Mouse (Mus musculus) liver, embryonic 16.5 days (tissue): ENCODE measurements around the gene Efcab8. TPM values are rescaled to one million over a fixed set of nuclear protein-coding genes. Genes with fewer than 3 reads are reported as not detected.

Source experiments
- ATAC-seq: fragments of 200-750 bp; cut with Nextera tagmentation; 2 replicates; pipeline ENCODE4 v1.8.0; 2017; ENCODE audit warnings: low read depth, mild to moderate bottlenecking, moderate number of reproducible peaks, moderate library complexity
- H3K27ac ChIP-seq: fragments of 300-500 bp; sonication (generic); 2 replicates; pipeline ENCODE4 v1.5.1; 2014; ENCODE audit warnings: mild to moderate bottlenecking, low read length
- H3K27me3 ChIP-seq: fragments of 300-500 bp; sonication (generic); 2 replicates; pipeline ENCODE4 v1.6.1; 2014; ENCODE audit warnings: low read depth, low read length, mixed read lengths; ENCODE audit not compliant: control insufficient read depth, insufficient read depth
- H3K36me3 ChIP-seq: fragments of 300-500 bp; sonication (generic); 2 replicates; pipeline ENCODE4 v1.6.1; 2014; ENCODE audit warnings: mild to moderate bottlenecking; ENCODE audit not compliant: control insufficient read depth, insufficient read depth
- H3K4me1 ChIP-seq: fragments of 300-500 bp; sonication (generic); 2 replicates; pipeline ENCODE4 v1.6.1; 2014; ENCODE audit warnings: low read depth, low read length, mixed read lengths; ENCODE audit not compliant: control insufficient read depth
- H3K4me2 ChIP-seq: fragments of 300-500 bp; sonication (generic); 2 replicates; pipeline ENCODE4 v1.6.1; 2014; ENCODE audit warnings: low read depth, low read length, mixed read lengths
- H3K4me3 ChIP-seq: fragments of 300-500 bp; sonication (generic); 2 replicates; pipeline ENCODE4 v1.5.1; 2014; ENCODE audit warnings: low read depth, mild to moderate bottlenecking, low read length
- H3K9ac ChIP-seq: fragments of 300-500 bp; sonication (generic); 2 replicates; pipeline ENCODE4 v1.6.1; 2014; ENCODE audit warnings: low read depth, low read length
- H3K9me3 ChIP-seq: fragments of 300-500 bp; sonication (generic); replicated peaks from 2 replicates; pipeline ENCODE4 v1.6.1; 2016; ENCODE audit warnings: low read length; ENCODE audit not compliant: control insufficient read depth
- WGBS: fragments of 180-500 bp; shearing (Covaris S2); extraction: QIAGEN DNeasy Blood & Tissue Kit; methylation state at CpG from one replicate; pipeline ENCODE4 v1.1.7; 2014; ENCODE audit not compliant: insufficient replicate concordance; 5-methylcytosine and 5-hydroxymethylcytosine counted together
- polyA plus RNA-seq: library from polyadenylated mRNA; unstranded; fragments of >200 nt; fragmentation: Nextera tagmentation; extraction: Ambion mirVana; gene quantifications from 2 replicates; pipeline ENCODE4 v1.2.1, GENCODE M21; 2015

Gene Efcab8
- polyA plus RNA-seq: not detected in 2 replicates

GRCm38 (mm10) chr2:153779394-153779981, at the start of gene Efcab8:
Gene Efcab8 (plus strand): TSS chr2:153779931.
- Histone ChIP-seq H3K4me1 (peaks cover 12% of the 10 kb centered on the region), H3K27ac (peak within 1 kb of the TSS; percentile 21; the same call in 1 of the 2 replicates), H3K4me3 (peak within 1 kb of the TSS; percentile 54), H3K36me3 (no peaks in the 10 kb centered on the region), H3K4me2 (peak within 1 kb of the TSS; percentile 82), H3K9me3 (no peaks in the 10 kb centered on the region), H3K27me3 (no peaks in the 10 kb centered on the region), H3K9ac (peak within 1 kb of the TSS; percentile 34)
- WGBS: 18% methylated on average over 12 of the region's 12 CpGs
- peak; percentile 59 for ATAC-seq

- no peak overlapping the region for H3K4me3 ChIP-seq
- 38% methylated on average over 4 of the region's 4 CpGs for WGBS
Measured at GRCm38 (mm10) chr2:153734033-153734432, 45.7 kb upstream of the Efcab8 start.

GRCm38 (mm10) chr2:153740500-153741436, 39.0 kb upstream of the Efcab8 start, which contains the start of gene Mapre1:
Gene Mapre1 (plus strand): TSS chr2:153741274.
- Histone ChIP-seq H3K36me3 (no peaks in the 10 kb centered on the region), H3K9me3 (no peaks in the 10 kb centered on the region), H3K27ac (peak within 1 kb of the TSS; percentile 92), H3K4me3 (peak within 1 kb of the TSS; percentile 91), H3K4me1 (peaks cover 25% of the 10 kb centered on the region), H3K27me3 (no peaks in the 10 kb centered on the region), H3K9ac (peak within 1 kb of the TSS; percentile 97), H3K4me2 (peak within 1 kb of the TSS; percentile 82)
- peak; percentile 97 for ATAC-seq
- WGBS: 9% methylated on average over 57 of the region's 58 CpGs

More at GRCm38 (mm10) chr2:153734033-153734432, 45.7 kb upstream of the Efcab8 start:
- H3K36me3 ChIP-seq: no peaks in the 10 kb centered on the region
- H3K9me3 ChIP-seq: no peaks in the 10 kb centered on the region
- ATAC-seq: no peak
- H3K27ac ChIP-seq: no peak overlapping the region
- no peak overlapping the region for H3K4me2 ChIP-seq
- H3K9ac ChIP-seq: no peak overlapping the region
- H3K27me3 ChIP-seq: no peaks in the 10 kb centered on the region
- H3K4me1 ChIP-seq: no peaks in the 10 kb centered on the region

GRCm38 (mm10) chr2:153741437-153742065, 38.2 kb upstream of the Efcab8 start:
- H3K36me3 ChIP-seq: no peaks in the 10 kb centered on the region; the same call in 1 of the 2 replicates
- peak overlapping the region; percentile 92 for H3K27ac ChIP-seq
- ATAC-seq: peak; percentile 72
- H3K4me3 ChIP-seq: peak overlapping the region; percentile 91
- H3K27me3 ChIP-seq: no peaks in the 10 kb centered on the region
- H3K9ac ChIP-seq: peak overlapping the region; percentile 97
- peaks cover 25% of the 10 kb centered on the region for H3K4me1 ChIP-seq
- no peaks in the 10 kb centered on the region for H3K9me3 ChIP-seq
- WGBS: under 1% methylated on average over 41 of the region's 56 CpGs
- peak overlapping the region; percentile 81 for H3K4me2 ChIP-seq

GRCm38 (mm10) chr2:153747994-153748393, 31.7 kb upstream of the Efcab8 start:
- ATAC-seq: no peak
- H3K27me3 ChIP-seq: no peaks in the 10 kb centered on the region
- no peak overlapping the region for H3K9ac ChIP-seq
- no peak overlapping the region for H3K4me2 ChIP-seq
- peaks cover 8% of the 10 kb centered on the region for H3K4me1 ChIP-seq
- H3K27ac ChIP-seq: no peak overlapping the region
- peaks cover 6% of the 10 kb centered on the region for H3K36me3 ChIP-seq
- H3K9me3 ChIP-seq: no peaks in the 10 kb centered on the region
- H3K4me3 ChIP-seq: no peak overlapping the region

- no peak for ATAC-seq
- H3K4me2 ChIP-seq: no peak overlapping the region
- H3K4me3 ChIP-seq: no peak overlapping the region
- 73% methylated on average over 2 of the region's 2 CpGs for WGBS
- H3K9me3 ChIP-seq: no peaks in the 10 kb centered on the region
- H3K27ac ChIP-seq: 0 out of 2 replicates have a peak overlapping the region, but pooled peaks have one; percentile 13
- H3K9ac ChIP-seq: no peak overlapping the region
- no peaks in the 10 kb centered on the region for H3K27me3 ChIP-seq
- H3K4me1 ChIP-seq: no peaks in the 10 kb centered on the region
- peaks cover 6% of the 10 kb centered on the region for H3K36me3 ChIP-seq
Measured at GRCm38 (mm10) chr2:153750363-153750762, 29.4 kb upstream of the Efcab8 start.

GRCm38 (mm10) chr2:153762121-153762520, 17.6 kb upstream of the Efcab8 start:
- Histone ChIP-seq H3K4me3 (no peak overlapping the region), H3K4me2 (no peak overlapping the region), H3K4me1 (no peaks in the 10 kb centered on the region), H3K27ac (no peak overlapping the region), H3K36me3 (peaks cover 56% of the 10 kb centered on the region), H3K9ac (no peak overlapping the region), H3K27me3 (no peaks in the 10 kb centered on the region), H3K9me3 (no peaks in the 10 kb centered on the region)
- no peak for ATAC-seq
- 78% methylated on average over 5 of the region's 5 CpGs for WGBS

GRCm38 (mm10) chr2:153767484-153767883, 12.2 kb upstream of the Efcab8 start:
- Histone ChIP-seq H3K4me1 (no peaks in the 10 kb centered on the region), H3K27me3 (no peaks in the 10 kb centered on the region), H3K9ac (no peak overlapping the region), H3K36me3 (peaks cover 31% of the 10 kb centered on the region), H3K9me3 (no peaks in the 10 kb centered on the region), H3K27ac (no peak overlapping the region), H3K4me2 (no peak overlapping the region), H3K4me3 (no peak overlapping the region)
- no peak for ATAC-seq
- 76% methylated on average over 6 of the region's 6 CpGs for WGBS
